Mouse (Mus musculus) hindbrain, embryonic 11.5 days (tissue): ENCODE data around the gene Cd79b. TPM values are rescaled to one million over a fixed set of nuclear protein-coding genes. Genes with fewer than 3 reads are reported as not detected.
A peak's percentile ranks its signal among the peaks of the same experiment; 100 is the strongest.
"Not testable (repeated sequence)": the region's sequence is repeated elsewhere in the genome, so short reads cannot be mapped to it uniquely, and the experiment has no call there.

Experiments used
- ATAC-seq: fragments of 200-750 bp; cut with Nextera tagmentation; 2 replicates; pipeline ENCODE4 v1.8.0; 2017; ENCODE audit warnings: mild to moderate bottlenecking, moderate TSS enrichment, moderate library complexity; ENCODE audit not compliant: low FRiP score
- DNase-seq: peaks from one replicate; pipeline ENCODE4 v3.0.0-alpha.2; 2015; ENCODE audit warnings: low spot score
- H3K27ac ChIP-seq: fragments of 300-500 bp; sonication (generic); 2 replicates; pipeline ENCODE4 v1.5.1; 2014; ENCODE audit warnings: mild to moderate bottlenecking, low read depth, low read length
- H3K27me3 ChIP-seq: fragments of 300-500 bp; sonication (generic); 2 replicates; pipeline ENCODE4 v1.6.1; 2014; ENCODE audit warnings: mild to moderate bottlenecking, low read length, moderate library complexity, mixed read lengths; ENCODE audit not compliant: control insufficient read depth, insufficient read depth
- H3K36me3 ChIP-seq: fragments of 300-500 bp; sonication (generic); 2 replicates; pipeline ENCODE4 v1.6.1; 2014; ENCODE audit warnings: mild to moderate bottlenecking, low read length, moderate library complexity, mixed read lengths; ENCODE audit not compliant: control insufficient read depth, insufficient read depth
- H3K4me1 ChIP-seq: fragments of 300-500 bp; sonication (generic); replicated peaks from 2 replicates; pipeline ENCODE4 v1.6.1; 2014; ENCODE audit warnings: low read length, mixed read lengths; ENCODE audit not compliant: control insufficient read depth, insufficient read depth
- H3K4me2 ChIP-seq: fragments of 300-500 bp; sonication (generic); replicated peaks from 2 replicates; pipeline ENCODE4 v1.6.1; 2014; ENCODE audit warnings: mild to moderate bottlenecking, low read depth, low read length
- H3K4me3 ChIP-seq: fragments of 300-500 bp; sonication (generic); 2 replicates; pipeline ENCODE4 v1.5.1; 2014; ENCODE audit warnings: low read depth, low read length
- H3K9ac ChIP-seq: fragments of 300-500 bp; sonication (generic); 2 replicates; pipeline ENCODE4 v1.6.1; 2014; ENCODE audit warnings: low read depth, low read length
- H3K9me3 ChIP-seq: fragments of 300-500 bp; sonication (generic); 2 replicates; pipeline ENCODE4 v1.6.1; 2016; ENCODE audit warnings: low read length; ENCODE audit not compliant: control insufficient read depth
- WGBS: fragments of 180-500 bp; shearing (Covaris S2); extraction: QIAGEN DNeasy Blood & Tissue Kit; methylation state at CpG from one replicate; pipeline ENCODE4 v1.1.7; 2014; 5-methylcytosine and 5-hydroxymethylcytosine counted together
- polyA plus RNA-seq: library from polyadenylated mRNA; unstranded; fragments of >200 nt; fragmentation: Nextera tagmentation; extraction: Ambion mirVana; gene quantifications from 2 replicates; pipeline ENCODE4 v1.2.1, GENCODE M21; 2014

Gene Cd79b
- polyA plus RNA-seq, 1 experiment from 2014 or later: 1.9 TPM

DNA sequence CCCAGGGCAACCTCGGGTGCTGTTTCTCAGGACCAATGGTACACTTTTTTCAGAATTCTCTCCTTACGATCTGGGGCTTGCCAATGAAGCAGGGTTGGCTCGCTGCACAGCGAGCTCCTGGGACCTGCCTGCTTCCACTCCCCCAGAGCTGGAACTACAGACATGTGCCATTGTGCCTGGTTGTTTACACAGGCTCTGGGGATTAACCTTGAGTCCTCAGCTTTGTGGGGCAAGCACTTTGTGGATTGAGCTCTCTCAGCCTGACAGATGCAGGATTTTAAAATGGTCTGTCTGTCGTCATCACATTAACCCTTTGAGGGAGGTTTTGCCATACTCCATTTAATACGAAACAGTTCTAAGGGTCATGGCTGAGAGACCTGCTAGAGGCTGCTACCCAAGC is 30.3 kb upstream of the Cd79b start:
- no peak overlapping the region for H3K9ac ChIP-seq
- H3K4me3 ChIP-seq: no peak overlapping the region
- ATAC-seq: no peak
- no peaks in the 10 kb centered on the region for H3K36me3 ChIP-seq
- DNase-seq: no peak
- 60% methylated on average over 6 of the region's 6 CpGs for WGBS
- no peaks in the 10 kb centered on the region for H3K4me1 ChIP-seq
- no peak overlapping the region for H3K27ac ChIP-seq
- H3K4me2 ChIP-seq: no peak overlapping the region
- H3K27me3 ChIP-seq: no peaks in the 10 kb centered on the region
- no peaks in the 10 kb centered on the region for H3K9me3 ChIP-seq

DNA sequence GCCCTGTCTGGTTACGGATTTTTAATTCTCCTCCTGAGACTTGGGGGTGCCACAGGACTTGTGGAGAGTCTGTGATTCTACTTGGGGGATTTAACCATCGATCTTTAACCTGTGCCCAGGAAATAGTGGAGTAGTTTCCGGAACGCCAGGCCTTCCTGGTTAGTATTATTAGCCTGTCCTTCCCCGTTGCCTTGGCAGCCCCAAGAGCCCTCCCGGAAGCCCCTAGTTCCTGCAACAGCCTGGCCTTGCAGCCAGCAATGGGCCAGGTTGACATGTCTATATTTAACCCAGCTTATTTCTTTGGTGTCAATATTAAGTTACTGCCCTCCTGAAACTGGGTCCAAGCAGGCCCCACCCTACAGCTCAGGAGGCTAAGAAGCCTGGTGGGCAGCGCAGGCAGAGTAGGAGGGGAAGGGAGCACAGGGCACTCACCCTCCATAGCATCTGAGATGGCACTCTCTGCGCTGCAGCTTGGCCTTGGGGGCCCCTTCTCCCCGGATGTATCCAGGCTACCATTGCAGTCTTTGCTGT is 26.5 kb upstream of the Cd79b start:
- H3K4me2 ChIP-seq: no peak overlapping the region
- H3K27me3 ChIP-seq: no peaks in the 10 kb centered on the region
- H3K27ac ChIP-seq: no peak overlapping the region
- no peaks in the 10 kb centered on the region for H3K36me3 ChIP-seq
- no peak overlapping the region for H3K4me3 ChIP-seq
- H3K4me1 ChIP-seq: no peaks in the 10 kb centered on the region
- no peak overlapping the region for H3K9ac ChIP-seq
- WGBS: 78% methylated on average over 9 of the region's 9 CpGs
- DNase-seq (no peak), ATAC-seq (no peak)
- no peaks in the 10 kb centered on the region for H3K9me3 ChIP-seq

DNA sequence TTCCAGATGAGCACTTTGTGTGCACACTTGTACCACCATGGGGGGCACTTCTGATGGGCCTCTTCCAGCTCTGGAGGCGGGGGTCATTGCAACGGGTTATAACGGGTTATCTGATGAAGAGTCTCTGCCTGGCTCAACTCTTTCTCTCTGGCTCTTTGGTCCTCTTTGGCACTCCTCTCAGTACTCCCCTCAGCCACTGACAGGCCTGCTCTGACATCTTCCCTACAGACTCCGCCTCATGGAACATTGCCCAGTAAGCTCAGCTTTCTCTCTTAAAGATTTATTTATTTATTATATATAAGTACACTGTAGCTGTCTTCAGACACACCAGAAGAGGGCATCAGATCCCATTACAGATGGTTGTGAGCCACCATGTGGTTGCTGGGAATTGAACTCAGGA is 24.8 kb upstream of the Cd79b start:
- H3K4me3 ChIP-seq, H3K4me1 ChIP-seq, ATAC-seq, H3K9ac ChIP-seq, H3K27ac ChIP-seq, H3K9me3 ChIP-seq, DNase-seq, H3K4me2 ChIP-seq, H3K27me3 ChIP-seq, H3K36me3 ChIP-seq: not testable (repeated sequence)
- WGBS: 90% methylated on average over 4 of the region's 4 CpGs

DNA sequence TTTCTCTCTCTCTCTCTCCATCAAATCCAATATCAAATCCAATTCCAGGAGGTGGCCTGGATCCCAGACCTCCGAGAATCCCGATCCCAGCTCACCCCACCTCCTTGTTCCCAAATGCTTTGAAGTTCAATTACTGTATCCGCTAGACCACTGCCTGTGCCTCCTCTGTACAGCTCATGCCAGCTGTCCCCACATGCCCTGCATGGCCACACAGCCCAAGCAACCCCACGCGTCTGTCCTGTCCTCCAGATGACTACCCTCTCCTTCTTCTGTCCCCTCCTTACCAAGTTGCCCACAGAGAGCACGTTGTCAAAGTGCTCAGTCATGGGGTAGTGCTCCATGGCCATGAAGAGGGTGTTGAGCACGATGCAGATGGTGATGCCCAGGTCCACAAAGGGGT is 24.3 kb upstream of the Cd79b start:
- H3K36me3 ChIP-seq: no peaks in the 10 kb centered on the region
- no peaks in the 10 kb centered on the region for H3K4me1 ChIP-seq
- WGBS: 86% methylated on average over 7 of the region's 7 CpGs
- no peak overlapping the region for H3K9ac ChIP-seq
- H3K4me2 ChIP-seq: no peak overlapping the region
- H3K27me3 ChIP-seq: no peaks in the 10 kb centered on the region
- ATAC-seq (no peak), DNase-seq (no peak)
- no peak overlapping the region for H3K4me3 ChIP-seq
- no peaks in the 10 kb centered on the region for H3K9me3 ChIP-seq
- no peak overlapping the region for H3K27ac ChIP-seq

DNA sequence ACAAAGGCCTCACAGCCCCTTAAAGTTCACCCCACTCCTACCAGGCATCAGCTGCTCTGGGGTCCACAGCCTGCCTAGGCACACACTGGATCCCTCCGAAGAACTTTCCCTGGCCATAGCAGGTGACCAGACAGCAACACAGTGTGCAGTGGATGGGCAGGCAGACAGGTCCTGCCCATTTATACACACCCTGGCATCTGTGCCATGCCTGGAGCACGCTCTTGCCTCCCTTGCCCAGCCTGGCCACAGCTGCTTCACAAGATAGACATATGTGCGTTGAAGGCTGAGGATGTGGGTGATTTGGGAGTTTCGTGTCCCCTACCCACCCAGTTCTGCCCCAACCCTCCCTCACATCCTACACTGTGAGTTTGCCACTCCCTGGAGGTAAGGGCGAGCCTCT is 23.5 kb upstream of the Cd79b start:
- Histone ChIP-seq H3K27ac (no peak overlapping the region), H3K4me1 (no peaks in the 10 kb centered on the region), H3K9ac (no peak overlapping the region), H3K4me2 (no peak overlapping the region), H3K9me3 (no peaks in the 10 kb centered on the region), H3K27me3 (no peaks in the 10 kb centered on the region), H3K36me3 (no peaks in the 10 kb centered on the region), H3K4me3 (no peak overlapping the region)
- no peak for DNase-seq
- WGBS: 84% methylated on average over 5 of the region's 5 CpGs
- ATAC-seq: no peak

DNA sequence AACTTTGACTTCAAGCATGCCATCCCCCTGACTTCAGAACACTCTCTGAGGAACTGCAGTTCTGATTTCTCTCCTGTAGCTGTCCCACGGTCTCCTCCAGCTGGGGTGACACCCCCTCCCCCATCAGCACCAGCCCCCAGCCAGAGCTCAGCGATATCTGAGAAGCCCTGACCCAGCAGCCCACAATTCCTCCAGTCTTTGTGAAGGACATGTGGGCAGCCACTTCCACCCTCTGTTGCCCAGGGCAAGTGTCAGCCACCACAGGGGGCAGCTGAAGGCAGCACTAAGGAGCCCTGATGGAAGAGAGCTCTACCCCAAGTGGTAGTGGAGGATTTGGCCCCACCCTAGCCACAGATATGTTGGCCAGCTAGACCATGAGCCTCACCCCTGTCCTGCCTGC is 19.5 kb upstream of the Cd79b start:
- Histone ChIP-seq H3K4me1 (no peaks in the 10 kb centered on the region), H3K9ac (no peak overlapping the region), H3K4me3 (no peak overlapping the region), H3K36me3 (no peaks in the 10 kb centered on the region), H3K27ac (no peak overlapping the region), H3K9me3 (no peaks in the 10 kb centered on the region), H3K27me3 (no peaks in the 10 kb centered on the region), H3K4me2 (no peak overlapping the region)
- DNase-seq (no peak), ATAC-seq (no peak)
- WGBS: 7% methylated on average over 2 of the region's 2 CpGs

DNA sequence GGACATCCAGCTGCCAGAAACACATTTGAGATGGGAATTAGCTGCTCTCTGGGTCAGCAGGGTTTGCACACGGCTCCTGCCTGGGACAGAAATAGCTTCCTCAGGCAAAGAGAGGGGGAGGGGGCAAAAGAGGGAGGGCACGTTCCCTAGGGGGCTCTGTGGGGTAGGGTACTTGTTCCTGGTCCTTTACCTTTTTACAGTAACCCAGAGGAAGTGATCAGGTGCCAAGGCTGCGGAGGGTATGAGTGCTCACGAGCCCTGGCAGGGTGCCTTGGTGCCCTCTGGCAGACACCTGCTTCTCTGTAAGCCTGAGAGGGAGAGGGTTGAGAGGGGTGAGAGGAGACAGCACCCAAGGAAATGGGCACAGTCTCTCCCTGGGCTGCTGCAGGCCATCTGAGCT is 17.9 kb upstream of the Cd79b start:
- Histone ChIP-seq H3K4me1 (no peaks in the 10 kb centered on the region), H3K9me3 (no peaks in the 10 kb centered on the region), H3K27me3 (no peaks in the 10 kb centered on the region), H3K9ac (no peak overlapping the region), H3K36me3 (no peaks in the 10 kb centered on the region), H3K4me2 (no peak overlapping the region), H3K4me3 (no peak overlapping the region), H3K27ac (no peak overlapping the region)
- DNase-seq: no peak
- 59% methylated on average over 4 of the region's 4 CpGs for WGBS
- no peak for ATAC-seq

DNA sequence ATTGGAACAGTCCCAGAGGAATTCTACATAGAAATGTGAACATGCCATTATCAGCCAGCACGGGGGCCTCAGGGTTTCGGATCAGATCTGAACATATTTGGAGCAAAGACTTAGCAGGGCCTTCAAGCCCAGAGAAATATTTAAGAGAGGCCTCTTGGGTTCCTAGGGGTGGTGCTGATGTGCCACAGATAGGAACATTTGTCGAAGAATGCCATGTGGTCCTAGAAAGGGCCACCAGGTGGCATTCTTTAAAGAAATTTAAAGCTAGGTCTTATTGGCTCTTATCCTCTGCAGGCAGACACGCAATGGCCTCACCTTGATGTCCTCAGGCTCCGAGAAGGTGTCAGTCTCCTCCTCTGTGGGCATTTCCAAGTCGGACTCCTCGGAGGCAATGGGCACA is 15.1 kb upstream of the Cd79b start:
- DNase-seq (peak; percentile 13), ATAC-seq (no peak)
- H3K27ac ChIP-seq: no peak overlapping the region
- no peaks in the 10 kb centered on the region for H3K9me3 ChIP-seq
- no peak overlapping the region for H3K4me3 ChIP-seq
- WGBS: 70% methylated on average over 7 of the region's 7 CpGs
- no peak overlapping the region for H3K4me2 ChIP-seq
- no peaks in the 10 kb centered on the region for H3K27me3 ChIP-seq
- H3K9ac ChIP-seq: no peak overlapping the region
- H3K36me3 ChIP-seq: no peaks in the 10 kb centered on the region
- H3K4me1 ChIP-seq: no peaks in the 10 kb centered on the region

DNA sequence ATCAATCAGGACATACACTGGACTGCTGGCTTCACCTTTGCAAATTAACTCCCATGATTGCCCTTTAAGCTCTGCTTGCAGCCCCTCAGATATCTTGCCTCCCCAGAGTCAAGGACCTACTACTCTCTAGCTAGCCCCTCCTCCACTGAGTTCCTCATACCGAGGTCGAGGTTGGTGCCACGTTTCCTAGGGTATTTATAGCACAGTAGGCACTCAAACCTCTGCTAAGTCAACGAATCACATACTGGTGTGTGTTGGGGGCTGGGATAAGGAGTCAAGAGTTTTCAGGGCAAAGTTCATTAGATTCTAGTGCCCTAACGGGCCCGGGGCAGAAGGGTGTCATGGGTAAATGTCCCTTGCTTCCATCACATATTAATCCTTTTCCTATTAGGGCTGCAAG is 14.6 kb upstream of the Cd79b start:
- 84% methylated on average over 6 of the region's 6 CpGs for WGBS
- DNase-seq: no peak

More for the DNA sequence above, 14.6 kb upstream of the Cd79b start:
- Histone ChIP-seq H3K4me1 (no peaks in the 10 kb centered on the region), H3K4me3 (no peak overlapping the region), H3K9ac (no peak overlapping the region), H3K27ac (no peak overlapping the region), H3K9me3 (no peaks in the 10 kb centered on the region), H3K27me3 (no peaks in the 10 kb centered on the region), H3K36me3 (no peaks in the 10 kb centered on the region), H3K4me2 (no peak overlapping the region)
- no peak for ATAC-seq
